Mouse (Mus musculus) lung, postnatal 0 days (tissue): ENCODE results near the gene Trim15. TPM values are rescaled to one million over a fixed set of nuclear protein-coding genes. Genes with fewer than 3 reads are reported as not detected.

Source experiments
- ATAC-seq: fragments of 200-750 bp; cut with Nextera tagmentation; 2 replicates; pipeline ENCODE4 v1.8.0; 2017; ENCODE audit warnings: moderate library complexity
- DNase-seq: peaks from one replicate; pipeline ENCODE4 v3.0.0-alpha.2; 2016; ENCODE audit warnings: low spot score
- H3K27ac ChIP-seq: fragments of 300-500 bp; sonication (generic); 2 replicates; pipeline ENCODE4 v1.5.1; 2014; ENCODE audit warnings: antibody characterized with exemption, mild to moderate bottlenecking, low read length, mixed read lengths
- H3K27me3 ChIP-seq: fragments of 300-500 bp; sonication (generic); replicated peaks from 2 replicates; pipeline ENCODE4 v1.6.1; 2014; ENCODE audit warnings: low read length, mixed read lengths; ENCODE audit not compliant: insufficient read depth
- H3K36me3 ChIP-seq: fragments of 300-500 bp; sonication (generic); 2 replicates; pipeline ENCODE4 v1.6.1; 2014; ENCODE audit warnings: low read length, mixed read lengths; ENCODE audit not compliant: insufficient read depth
- H3K4me1 ChIP-seq: fragments of 300-500 bp; sonication (generic); 2 replicates; pipeline ENCODE4 v1.6.1; 2014; ENCODE audit warnings: antibody characterized with exemption, low read depth, low read length, mixed read lengths; ENCODE audit not compliant: insufficient read depth
- H3K4me2 ChIP-seq: fragments of 300-500 bp; sonication (generic); replicated peaks from 2 replicates; pipeline ENCODE4 v1.6.1; 2014; ENCODE audit warnings: low read depth, mild to moderate bottlenecking, low read length, moderate library complexity, mixed read lengths
- H3K4me3 ChIP-seq: fragments of 300-500 bp; sonication (generic); 2 replicates; pipeline ENCODE4 v1.5.1; 2014; ENCODE audit warnings: low read depth, low read length
- H3K9ac ChIP-seq: fragments of 300-500 bp; sonication (generic); replicated peaks from 2 replicates; pipeline ENCODE4 v1.6.1; 2014; ENCODE audit warnings: low read depth, mild to moderate bottlenecking
- H3K9me3 ChIP-seq: fragments of 300-500 bp; sonication (generic); 2 replicates; pipeline ENCODE4 v1.6.1; 2016; ENCODE audit warnings: low read length, mixed read lengths
- CTCF ChIP-seq: IDR thresholded peaks from 2 replicates; pipeline ENCODE4 v1.5.1; 2016; ENCODE audit warnings: antibody characterized with exemption, mild to moderate bottlenecking
- EP300 ChIP-seq: IDR thresholded peaks from 2 replicates; pipeline ENCODE4 v1.6.1; 2016; ENCODE audit warnings: antibody characterized with exemption, mild to moderate bottlenecking, control low read depth
- WGBS: fragments of 180-500 bp; shearing (Covaris S2); extraction: QIAGEN DNeasy Blood & Tissue Kit; methylation state at CpG from one replicate; pipeline ENCODE4 v1.1.7; 2014; 5-methylcytosine and 5-hydroxymethylcytosine counted together
- polyA plus RNA-seq: library from polyadenylated mRNA; unstranded; fragments of >200 nt; fragmentation: Nextera tagmentation; extraction: Ambion mirVana; gene quantifications from 2 replicates; pipeline ENCODE4 v1.2.1, GENCODE M21; 2015

Trim15 gene
- polyA plus RNA-seq, 1 experiment from 2014 or later = 0.14 TPM

GRCm38 (mm10) chr17:36903651-36904050 lies 36.6 kb upstream of the Trim15 start:
- Histone ChIP-seq H3K4me1 (no peaks in the 10 kb centered on the region), H3K4me2 (no peak overlapping the region), H3K27me3 (no peaks in the 10 kb centered on the region), H3K9me3 (no peaks in the 10 kb centered on the region), H3K27ac (no peak overlapping the region), H3K4me3 (no peak overlapping the region), H3K36me3 (no peaks in the 10 kb centered on the region), H3K9ac (no peak overlapping the region)
- DNase-seq = no peak
- ATAC-seq = no peak
- no peak for TF ChIP-seq CTCF
- no peak for TF ChIP-seq EP300
- 60% methylated on average over 3 of the region's 3 CpGs for WGBS

- DNase-seq (peak; percentile 27), ATAC-seq (no peak)
- no peak overlapping the region for H3K9ac ChIP-seq
- WGBS = 27% methylated on average over 1 of the region's 1 CpGs
- H3K4me3 ChIP-seq = no peak overlapping the region
- H3K36me3 ChIP-seq = no peaks in the 10 kb centered on the region
- TF ChIP-seq EP300 = no peak
- no peak overlapping the region for H3K27ac ChIP-seq
- no peaks in the 10 kb centered on the region for H3K27me3 ChIP-seq
- H3K9me3 ChIP-seq = no peaks in the 10 kb centered on the region
- H3K4me1 ChIP-seq = no peaks in the 10 kb centered on the region
- no peak overlapping the region for H3K4me2 ChIP-seq
Observed at GRCm38 (mm10) chr17:36900691-36901090, 33.7 kb upstream of the Trim15 start.

GRCm38 (mm10) chr17:36900001-36900400 lies 33.0 kb upstream of the Trim15 start:
- 79% methylated on average over 5 of the region's 5 CpGs for WGBS
- Histone ChIP-seq H3K9me3 (no peaks in the 10 kb centered on the region), H3K27ac (no peak overlapping the region), H3K9ac (no peak overlapping the region), H3K27me3 (no peaks in the 10 kb centered on the region), H3K4me2 (no peak overlapping the region), H3K36me3 (no peaks in the 10 kb centered on the region), H3K4me1 (no peaks in the 10 kb centered on the region), H3K4me3 (no peak overlapping the region)
- TF ChIP-seq CTCF = no peak
- no peak for TF ChIP-seq EP300
- DNase-seq (no peak), ATAC-seq (no peak)

- WGBS = 74% methylated on average over 4 of the region's 4 CpGs
- no peak for ATAC-seq
- TF ChIP-seq CTCF (no peak), EP300 (no peak)
Observed at GRCm38 (mm10) chr17:36899376-36899775, 32.4 kb upstream of the Trim15 start.

GRCm38 (mm10) chr17:36897552-36898205 lies 30.7 kb upstream of the Trim15 start, which contains the start of gene Trim31:
Trim31 (plus strand) TSS chr17:36898118.
- WGBS = 69% methylated on average over 6 of the region's 6 CpGs
- ATAC-seq = no peak
- no peak for TF ChIP-seq EP300
- no peak for TF ChIP-seq CTCF
- Histone ChIP-seq H3K27ac (no peak within 1 kb of the TSS), H3K9me3 (no peaks in the 10 kb centered on the region), H3K9ac (no peak within 1 kb of the TSS), H3K27me3 (no peaks in the 10 kb centered on the region), H3K36me3 (no peaks in the 10 kb centered on the region), H3K4me1 (no peaks in the 10 kb centered on the region), H3K4me3 (no peak within 1 kb of the TSS), H3K4me2 (no peak within 1 kb of the TSS)
- DNase-seq = no peak

More at GRCm38 (mm10) chr17:36899376-36899775, 32.4 kb upstream of the Trim15 start:
- Histone ChIP-seq H3K36me3 (no peaks in the 10 kb centered on the region), H3K4me1 (no peaks in the 10 kb centered on the region), H3K27ac (no peak overlapping the region), H3K4me3 (no peak overlapping the region), H3K9me3 (no peaks in the 10 kb centered on the region), H3K27me3 (no peaks in the 10 kb centered on the region), H3K9ac (no peak overlapping the region), H3K4me2 (no peak overlapping the region)
- no peak for DNase-seq

- no peaks in the 10 kb centered on the region for H3K4me1 ChIP-seq
Observed at GRCm38 (mm10) chr17:36897065-36897464, 30.1 kb upstream of the Trim15 start.

GRCm38 (mm10) chr17:36896583-36896982 lies 29.6 kb upstream of the Trim15 start:
- DNase-seq (peak; percentile 59), ATAC-seq (no peak)
- no peak overlapping the region for H3K27ac ChIP-seq
- no peak overlapping the region for H3K9ac ChIP-seq
- H3K4me2 ChIP-seq = no peak overlapping the region
- no peak overlapping the region for H3K4me3 ChIP-seq
- H3K36me3 ChIP-seq = no peaks in the 10 kb centered on the region
- H3K4me1 ChIP-seq = no peaks in the 10 kb centered on the region
- 100% methylated on average over 1 of the region's 1 CpGs for WGBS
- no peaks in the 10 kb centered on the region for H3K9me3 ChIP-seq
- H3K27me3 ChIP-seq = no peaks in the 10 kb centered on the region
- TF ChIP-seq CTCF = peak; percentile 70
- TF ChIP-seq EP300 = no peak

More at GRCm38 (mm10) chr17:36897065-36897464, 30.1 kb upstream of the Trim15 start:
- Histone ChIP-seq H3K4me3 (no peak overlapping the region), H3K36me3 (no peaks in the 10 kb centered on the region), H3K27me3 (no peaks in the 10 kb centered on the region), H3K4me2 (no peak overlapping the region), H3K27ac (no peak overlapping the region), H3K9ac (no peak overlapping the region), H3K9me3 (no peaks in the 10 kb centered on the region)
- no peak for DNase-seq
- TF ChIP-seq CTCF (no peak), EP300 (no peak)
- ATAC-seq = no peak
